Mouse (Mus musculus) right cerebral cortex, adult 2 months (tissue): ENCODE data around the gene Lclat1.
"Not testable (repeated sequence)": the region's sequence is repeated elsewhere in the genome, so short reads cannot be mapped to it uniquely, and the experiment has no call there.

Experiments
- DNase-seq, 2 experiments: peaks; one replicate each; pipeline ENCODE4 v3.0.0; 2021 to 2022; ENCODE audit warnings: low spot score in 2 of 2

Lclat1 gene

GRCm38 (mm10) chr17:73243676-73244075, 135.9 kb downstream of the Lclat1 start:
- no peak for DNase-seq

- no peak for DNase-seq
Observed at GRCm38 (mm10) chr17:73244596-73244995, 136.8 kb downstream of the Lclat1 start.

GRCm38 (mm10) chr17:73245089-73245684, 137.4 kb downstream of the Lclat1 start:
- no peak for DNase-seq

- DNase-seq = no peak
Observed at GRCm38 (mm10) chr17:73246036-73246435, 138.3 kb downstream of the Lclat1 start.

GRCm38 (mm10) chr17:73246926-73247325, 139.1 kb downstream of the Lclat1 start:
- no peak for DNase-seq

- DNase-seq = no peak
Observed at GRCm38 (mm10) chr17:73247758-73248157, 140.0 kb downstream of the Lclat1 start.

GRCm38 (mm10) chr17:73250488-73251141, 142.8 kb downstream of the Lclat1 start:
- no peak for DNase-seq

- DNase-seq = no peak
Observed at GRCm38 (mm10) chr17:73251142-73251502, 143.3 kb downstream of the Lclat1 start.

GRCm38 (mm10) chr17:73251812-73252608, 144.2 kb downstream of the Lclat1 start:
- DNase-seq = no peak

GRCm38 (mm10) chr17:73253291-73253969, 145.6 kb downstream of the Lclat1 start:
- DNase-seq = no peak

- no peak for DNase-seq
Observed at GRCm38 (mm10) chr17:73255801-73256200, 148.0 kb downstream of the Lclat1 start.

GRCm38 (mm10) chr17:73258620-73259019, 150.8 kb downstream of the Lclat1 start:
- DNase-seq = no peak

GRCm38 (mm10) chr17:73259258-73259657, 151.5 kb downstream of the Lclat1 start:
- not testable (repeated sequence) for DNase-seq

GRCm38 (mm10) chr17:73262558-73262957, 154.8 kb downstream of the Lclat1 start:
- DNase-seq = no peak

- DNase-seq = peak; percentile 89 to 92
Observed at GRCm38 (mm10) chr17:73263077-73263501, 155.3 kb downstream of the Lclat1 start.

- no peak for DNase-seq
Observed at GRCm38 (mm10) chr17:73270871-73271796, 163.3 kb downstream of the Lclat1 start.

- DNase-seq = peak; percentile 76 to 82
Observed at GRCm38 (mm10) chr17:73271797-73272600, 164.2 kb downstream of the Lclat1 start.

- DNase-seq = no peak
Observed at GRCm38 (mm10) chr17:73273809-73274208, 166.0 kb downstream of the Lclat1 start.

- DNase-seq = no peak
Observed at GRCm38 (mm10) chr17:73275066-73275465, 167.3 kb downstream of the Lclat1 start.

- DNase-seq = no peak
Observed at GRCm38 (mm10) chr17:73277770-73278169, 170.0 kb downstream of the Lclat1 start.
